Mouse (Mus musculus): ENCODE results near the gene Ss18l1. TPM values are rescaled to one million over a fixed set of nuclear protein-coding genes. Genes with fewer than 3 reads are reported as not detected.

Ss18l1 gene
- total RNA-seq, 2 experiments from 2014 or later: 1.8 to 2.0 TPM

GRCm38 (mm10) chr2:180117485-180118194 lies 75.3 kb downstream of the Ss18l1 start:
- peak; percentile 25 for DNase-seq (ENCODE audit: low spot score)

DNA sequence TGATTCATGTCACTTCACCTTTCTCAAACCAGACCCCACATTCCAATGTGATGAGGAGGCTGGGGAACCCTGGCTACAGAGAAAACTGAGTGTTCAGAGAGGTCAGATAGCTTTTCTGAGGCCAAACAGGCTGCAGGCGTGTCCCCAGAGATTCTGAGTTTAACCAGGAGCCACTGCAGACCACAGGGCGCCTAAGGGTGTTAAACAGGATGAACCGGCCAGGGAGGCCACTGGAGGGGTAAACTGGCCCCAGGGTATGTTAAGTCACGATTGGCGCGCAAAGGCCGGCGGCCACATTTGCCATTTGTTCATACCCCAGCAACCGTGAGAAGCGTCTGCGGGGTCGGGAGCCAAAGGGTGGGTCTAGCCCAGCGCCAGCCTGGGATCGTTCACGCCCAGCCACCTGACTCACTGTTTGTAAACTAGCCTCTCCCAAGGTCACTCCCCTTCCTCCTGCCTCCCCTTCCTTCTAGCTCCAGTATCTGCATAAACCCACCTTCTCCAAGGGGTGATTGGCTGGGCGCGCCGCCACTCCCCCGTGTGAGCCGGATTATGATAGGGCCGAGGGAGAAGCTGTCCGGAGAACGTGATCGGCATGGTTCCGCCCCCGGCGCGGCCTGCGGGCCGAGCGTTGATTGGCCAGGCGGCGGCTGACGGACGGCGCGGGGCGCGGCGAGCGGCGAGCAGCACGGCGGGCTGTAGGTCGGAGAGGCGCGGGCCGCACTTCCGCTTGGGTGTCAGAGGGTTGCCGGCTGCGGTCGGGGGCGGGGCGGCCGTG lies 76.5 kb downstream of the Ss18l1 start, which contains the start of gene Osbpl2:
Gene Osbpl2 (plus strand): TSS at position 646 of the 778 bp plus-strand sequence.
- DNase-seq (ENCODE audit: low spot score): peak; percentile 100

Other genes starting within 250 kb of the Ss18l1 start
- 1 to 10 TPM; 7.7 to 8.3 TPM for gene Taf4, start 65.9 kb upstream of the Ss18l1 start, total RNA-seq (2021)
- gene Lsm14b, start 17.5 kb upstream of the Ss18l1 start, total RNA-seq (2021): 10 to 100 TPM; 44.0 to 47.6 TPM
- 100 to 1,000 TPM; 147 to 149 TPM for gene Psma7, start 76 bp upstream of the Ss18l1 start, total RNA-seq (2021)
- 10 to 100 TPM; 15.0 to 15.3 TPM for gene Mtg2, start 28.1 kb downstream of the Ss18l1 start, total RNA-seq (2021)
- gene Hrh3, start 62.0 kb downstream of the Ss18l1 start, total RNA-seq (2021): not detected
- 10 to 100 TPM; 16.9 to 18.8 TPM for gene Osbpl2, start 76.8 kb downstream of the Ss18l1 start, total RNA-seq (2021)
- 100 to 1,000 TPM; 114 to 119 TPM for gene Adrm1, start 129.0 kb downstream of the Ss18l1 start, total RNA-seq (2021)
- gene Lama5, start 183.3 kb downstream of the Ss18l1 start, total RNA-seq (2021): 10 to 100 TPM in 1 of 2 experiments, 1 to 10 TPM in 1; 9.6 to 10.6 TPM
- gene Rps21, start 214.9 kb downstream of the Ss18l1 start, total RNA-seq (2021): 100 to 1,000 TPM; 355 to 460 TPM
- 1 to 10 TPM; 8.2 to 9.1 TPM for gene Cables2, start 231.0 kb downstream of the Ss18l1 start, total RNA-seq (2021)
- not detected for gene Rbbp8nl, start 247.4 kb downstream of the Ss18l1 start, total RNA-seq (2021)

All from gastrocnemius, adult 18-20 months (tissue).